Mouse (Mus musculus): Measurements from ENCODE around the gene Sdc3. TPM values are rescaled to one million over a fixed set of nuclear protein-coding genes. Genes with fewer than 3 reads are reported as not detected.

Gene Sdc3
- total and polyA plus RNA-seq, 3 experiments: 0.14 to 0.30 TPM; not detected in 1

GRCm38 (mm10) chr4:130862538-130862937 lies 70.2 kb downstream of the Sdc3 start:
- H3K4me3 ChIP-seq (replicated peaks in 1 of 3; ENCODE audit: low read depth in 2 of 3, low read length in 2 of 3, poor library complexity in 1 of 3): no peak overlapping the region
- H3K27ac ChIP-seq (ENCODE audit: insufficient read depth, low read depth): no peak overlapping the region
- no peak overlapping the region for H3K9ac ChIP-seq (ENCODE audit: insufficient read depth, low read depth)
- H3K79me2 ChIP-seq (replicated peaks; ENCODE audit: control insufficient read depth, extremely low read depth, insufficient read depth, poor library complexity, severe bottlenecking): no peaks in the 10 kb centered on the region
- dilution Hi-C loops (cut with MboI; ENCODE audit: extremely low pct_ligation_motif_present, extremely low pct_unique_long_range_greater_than_20kb, low sequenced_read_pairs) (no loop called here), in situ Hi-C loops (cut with MboI; ENCODE audit: low pct_ligation_motif_present, low pct_unique_long_range_greater_than_20kb, low sequenced_read_pairs) (no loop called here)
- H3K4me2 ChIP-seq (ENCODE audit: insufficient read depth, low read depth, poor library complexity, severe bottlenecking): no peak overlapping the region
- no peak for DNase-seq (ENCODE audit: extremely low read depth)
- TF ChIP-seq CHD2 (IDR thresholded peaks at IDR 0.05; ENCODE audit: low read length) (no peak), POLR2AphosphoS2 (IDR thresholded peaks at IDR 0.05; ENCODE audit: low read depth, low read length) (no peak), IRF4 (IDR thresholded peaks at IDR 0.05; ENCODE audit: low read depth, low read length) (no peak), CHD1 (IDR thresholded peaks at IDR 0.05; ENCODE audit: low read depth, low read length) (no peak), JUND (conservative IDR thresholded peaks at IDR 0.05; ENCODE audit: low read depth, low read length) (no peak), SIN3A (IDR thresholded peaks at IDR 0.05; ENCODE audit: low read length) (no peak), SMC3 (IDR thresholded peaks at IDR 0.05; ENCODE audit: low read depth, low read length) (no peak)
- peaks cover 6% of the 10 kb centered on the region for H3K9me3 ChIP-seq (replicated peaks; ENCODE audit: low read length)
- peaks cover 85% of the 10 kb centered on the region for H3K27me3 ChIP-seq (replicated peaks)
- H3K36me3 ChIP-seq (replicated peaks in 1 of 2; ENCODE audit: control insufficient read depth in 1 of 2, insufficient read depth in 1 of 2, low read length in 1 of 2): no peaks in the 10 kb centered on the region
- H3K4me1 ChIP-seq (ENCODE audit: control insufficient read depth in 1 of 2, insufficient read depth in 2 of 2): peaks cover 0 to 6% of the 10 kb centered on the region in 2 experiments; a peak in 2 of 4 replicates

DNA sequence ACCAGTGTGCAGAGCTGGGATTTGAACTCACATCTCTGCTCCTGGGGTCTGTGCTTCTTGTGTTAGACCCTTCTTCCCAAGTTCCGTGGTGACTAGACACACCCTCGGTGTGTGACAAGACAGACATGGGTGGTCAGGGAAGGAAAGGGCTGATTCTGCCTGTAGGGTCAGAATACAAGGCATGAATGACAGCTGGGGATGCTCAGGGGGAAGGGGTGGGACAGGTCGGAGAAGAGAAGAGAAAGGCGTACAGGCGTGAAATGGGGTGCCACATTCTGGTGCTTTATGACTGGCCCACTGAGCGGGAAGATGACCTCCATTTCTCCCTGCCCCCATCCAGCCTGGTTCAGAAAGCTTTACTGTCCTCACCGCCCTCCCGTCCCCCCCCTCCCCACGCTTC lies 73.1 kb downstream of the Sdc3 start:
- Histone ChIP-seq H3K9me3 (replicated peaks; ENCODE audit: low read length) (peaks cover 6% of the 10 kb centered on the region), H3K79me2 (replicated peaks; ENCODE audit: control insufficient read depth, extremely low read depth, insufficient read depth, poor library complexity, severe bottlenecking) (no peaks in the 10 kb centered on the region), H3K36me3 (replicated peaks in 1 of 2; ENCODE audit: control insufficient read depth in 1 of 2, insufficient read depth in 1 of 2, low read length in 1 of 2) (no peaks in the 10 kb centered on the region), H3K4me3 (replicated peaks in 1 of 3; ENCODE audit: low read depth in 2 of 3, low read length in 2 of 3, poor library complexity in 1 of 3) (no peak overlapping the region), H3K9ac (ENCODE audit: insufficient read depth, low read depth) (no peak overlapping the region), H3K27me3 (replicated peaks) (peaks cover 95% of the 10 kb centered on the region), H3K27ac (ENCODE audit: insufficient read depth, low read depth) (no peak overlapping the region), H3K4me1 (ENCODE audit: control insufficient read depth in 1 of 2, insufficient read depth in 2 of 2) (peaks cover 0 to 3% of the 10 kb centered on the region in 2 experiments; a peak in 1 of 4 replicates), H3K4me2 (ENCODE audit: insufficient read depth, low read depth, poor library complexity, severe bottlenecking) (no peak overlapping the region)
- DNase-seq (ENCODE audit: extremely low read depth): no peak
- TF ChIP-seq MEF2A (IDR thresholded peaks at IDR 0.05; ENCODE audit: borderline replicate concordance, low read depth, low read length) (no peak), NRF1 (IDR thresholded peaks at IDR 0.05; ENCODE audit: low read depth, low read length) (no peak), RCOR1 (conservative IDR thresholded peaks at IDR 0.05; ENCODE audit: low read depth, low read length) (no peak), MXI1 (IDR thresholded peaks at IDR 0.05; ENCODE audit: low read depth, low read length) (no peak), USF1 (IDR thresholded peaks at IDR 0.05; ENCODE audit: low read depth, low read length) (no peak), CTCF (conservative IDR thresholded peaks at IDR 0.05 in 1 of 2, IDR thresholded peaks at IDR 0.05 in 1 of 2; ENCODE audit: low read depth in 2 of 2, low read length in 2 of 2) (no peak), BHLHE40 (IDR thresholded peaks at IDR 0.05; ENCODE audit: low read depth, low read length) (no peak), EP300 (IDR thresholded peaks at IDR 0.05; ENCODE audit: low read length) (no peak), SIN3A (IDR thresholded peaks at IDR 0.05; ENCODE audit: low read length) (no peak), E2F4 (IDR thresholded peaks at IDR 0.05; ENCODE audit: insufficient replicate concordance, low read depth, low read length) (no peak), KAT2A (IDR thresholded peaks at IDR 0.05; ENCODE audit: insufficient replicate concordance, low read length) (no peak), GABPA (IDR thresholded peaks at IDR 0.05; ENCODE audit: insufficient replicate concordance, low read depth, low read length) (no peak), CHD1 (IDR thresholded peaks at IDR 0.05; ENCODE audit: low read depth, low read length) (no peak), TBP (conservative IDR thresholded peaks at IDR 0.05; ENCODE audit: low read depth, low read length) (no peak), JUND (conservative IDR thresholded peaks at IDR 0.05; ENCODE audit: low read depth, low read length) (no peak), MAFK (IDR thresholded peaks at IDR 0.05; ENCODE audit: insufficient replicate concordance, low read length) (no peak), MYC (IDR thresholded peaks at IDR 0.05; ENCODE audit: low read depth, low read length) (no peak), ELF1 (IDR thresholded peaks at IDR 0.05; ENCODE audit: low read depth, low read length) (no peak), ZNF384 (IDR thresholded peaks at IDR 0.05; ENCODE audit: low read depth, low read length) (no peak)
- dilution Hi-C loops (cut with MboI; ENCODE audit: extremely low pct_ligation_motif_present, extremely low pct_unique_long_range_greater_than_20kb, low sequenced_read_pairs) (no loop called here), in situ Hi-C loops (cut with MboI; ENCODE audit: low pct_ligation_motif_present, low pct_unique_long_range_greater_than_20kb, low sequenced_read_pairs) (no loop called here)
